Mouse (Mus musculus) thymus, adult 18-20 months (tissue): Measurements from ENCODE around the gene Cxcr1.

Experiments
- DNase-seq, 2 experiments: peaks; one replicate each; pipeline ENCODE4 v3.0.0; 2022; ENCODE audit warnings: mixed read lengths in 2 of 2

Gene Cxcr1

DNA sequence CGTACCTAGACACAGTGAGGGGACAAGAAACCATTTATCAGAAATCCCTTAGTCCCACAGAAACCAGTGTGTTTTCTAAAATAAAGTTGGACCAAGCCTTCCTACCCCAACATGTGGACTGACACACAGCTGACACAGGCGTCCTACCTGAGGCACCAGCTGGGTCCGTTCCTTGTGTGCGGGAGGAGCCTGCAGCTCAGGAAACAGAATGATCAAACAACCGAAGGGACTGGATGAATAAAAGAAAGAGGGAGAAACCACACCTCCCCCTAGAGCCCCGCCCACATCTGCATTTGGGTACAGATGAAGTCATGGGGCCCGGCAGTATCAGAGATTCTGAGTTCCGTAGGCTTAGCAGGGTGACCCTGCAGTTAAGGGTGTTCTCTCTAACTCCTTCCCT, at the start of gene Cxcr1:
Gene Cxcr1 (minus strand): TSS at position 187 of the 400 bp plus-strand sequence.
- DNase-seq = no peak

DNA sequence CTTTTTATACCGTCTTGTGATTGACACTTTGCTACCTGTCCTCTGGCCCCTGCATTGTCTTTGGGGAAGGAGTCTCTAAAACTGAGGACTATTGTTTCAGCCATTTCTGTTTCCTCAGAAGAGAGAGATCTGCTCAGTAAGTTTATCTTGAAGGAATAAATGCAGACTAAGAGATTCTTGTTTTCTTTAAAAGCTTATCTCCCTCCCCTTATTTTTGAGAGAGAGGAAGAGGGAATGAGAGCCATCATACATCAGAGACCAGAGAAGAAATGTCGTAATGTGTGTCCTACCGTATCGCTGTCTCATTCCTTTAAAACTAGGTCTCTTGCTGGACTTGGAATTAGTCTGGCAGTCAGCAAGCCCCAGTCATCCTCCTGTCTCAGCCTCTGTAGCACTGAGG, 46.4 kb upstream of the Cxcr1 start:
- DNase-seq = no peak

GRCm38 (mm10) chr1:74240311-74240710, 45.9 kb upstream of the Cxcr1 start:
- no peak for DNase-seq

DNA sequence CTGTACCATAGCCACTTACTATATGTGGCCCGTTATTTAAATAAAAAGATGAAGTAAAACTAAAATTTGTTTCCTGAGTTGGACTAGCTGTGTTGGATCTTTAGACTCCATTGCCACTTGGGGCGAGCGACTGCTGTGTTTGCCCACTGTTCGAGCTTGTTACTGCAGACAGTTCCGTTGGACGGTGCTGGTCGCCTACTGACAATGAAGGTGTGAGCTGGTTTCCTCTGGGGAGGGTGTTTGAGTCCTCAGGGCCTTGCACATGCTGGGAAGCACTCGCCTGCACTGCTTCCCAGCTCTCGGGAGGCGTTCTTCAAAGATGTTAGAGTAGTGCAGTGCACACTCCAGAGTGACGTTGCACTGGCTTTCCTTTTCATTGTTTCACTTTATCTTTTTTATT, 45.2 kb upstream of the Cxcr1 start:
- no peak for DNase-seq

GRCm38 (mm10) chr1:74239162-74239561, 44.7 kb upstream of the Cxcr1 start:
- no peak for DNase-seq

DNA sequence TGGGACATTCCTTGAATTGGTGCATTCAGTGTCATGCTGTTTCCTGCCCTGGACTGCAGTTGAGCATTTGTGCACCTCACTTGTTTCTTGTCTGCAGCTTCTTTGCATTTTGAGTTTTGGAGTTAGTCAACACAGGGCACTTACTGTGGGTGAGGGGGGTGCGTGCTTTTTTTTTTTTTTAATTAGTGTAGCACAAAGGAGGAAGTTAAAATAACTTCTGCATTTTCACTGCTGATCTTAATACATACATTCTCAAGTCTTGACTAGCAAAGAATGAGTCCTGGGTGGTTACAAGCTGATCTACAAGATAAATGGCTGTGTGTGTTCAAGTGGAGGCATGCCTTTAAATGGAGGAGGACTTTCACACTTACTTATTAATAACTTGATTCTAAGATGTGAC, 43.7 kb upstream of the Cxcr1 start:
- DNase-seq = no peak

DNA sequence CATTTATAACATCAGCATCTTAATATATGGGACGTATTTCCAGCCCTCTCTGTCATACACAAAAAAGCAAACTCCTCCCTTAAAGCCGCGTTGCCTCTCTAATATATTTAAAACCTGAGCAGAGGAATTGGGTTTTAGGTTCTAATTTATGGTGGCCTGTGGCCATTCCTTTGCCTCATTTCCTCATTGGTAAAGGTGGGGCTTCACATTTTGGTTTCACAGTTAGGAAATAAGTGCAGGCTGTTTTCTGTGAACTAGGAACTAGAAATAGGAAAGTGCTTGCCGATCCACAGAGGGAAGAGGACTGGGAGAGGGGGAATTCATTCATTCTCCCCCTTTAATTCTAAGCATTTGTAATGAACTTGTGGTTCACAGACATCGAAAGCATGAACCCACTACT, 43.2 kb upstream of the Cxcr1 start:
- DNase-seq = no peak

- peak in 1 of 2 experiments; percentile 54 for DNase-seq
These were observed 42.3 kb upstream of the Cxcr1 start for GRCm38 (mm10) chr1:74236590-74237317.

GRCm38 (mm10) chr1:74235938-74236589, 41.6 kb upstream of the Cxcr1 start, which contains the start of gene Arpc2:
Gene Arpc2 (plus strand): TSS chr1:74236084.
- DNase-seq = peak; percentile 95 to 96

DNA sequence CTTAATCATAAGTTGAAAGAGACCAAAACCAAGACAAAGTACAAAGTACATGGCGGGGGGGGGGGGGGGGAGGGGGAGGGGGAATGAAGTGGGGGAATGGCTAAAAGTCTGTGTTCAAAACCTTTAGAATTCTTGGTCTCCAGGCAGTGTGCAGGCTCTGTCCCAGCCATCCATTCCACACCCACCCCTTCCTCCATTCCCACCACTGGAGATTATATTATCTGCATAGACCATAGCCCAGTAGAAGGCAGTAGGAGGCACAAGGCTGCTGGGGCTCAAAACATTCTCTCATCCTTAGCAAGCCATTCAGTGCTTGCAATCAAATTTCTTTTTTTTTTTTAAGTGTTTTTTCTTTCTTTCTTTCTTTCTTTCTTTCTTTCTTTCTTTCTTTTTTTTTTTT, 36.6 kb upstream of the Cxcr1 start:
- DNase-seq = no peak

- DNase-seq = no peak
These were observed 35.5 kb upstream of the Cxcr1 start for GRCm38 (mm10) chr1:74229942-74230341.

DNA sequence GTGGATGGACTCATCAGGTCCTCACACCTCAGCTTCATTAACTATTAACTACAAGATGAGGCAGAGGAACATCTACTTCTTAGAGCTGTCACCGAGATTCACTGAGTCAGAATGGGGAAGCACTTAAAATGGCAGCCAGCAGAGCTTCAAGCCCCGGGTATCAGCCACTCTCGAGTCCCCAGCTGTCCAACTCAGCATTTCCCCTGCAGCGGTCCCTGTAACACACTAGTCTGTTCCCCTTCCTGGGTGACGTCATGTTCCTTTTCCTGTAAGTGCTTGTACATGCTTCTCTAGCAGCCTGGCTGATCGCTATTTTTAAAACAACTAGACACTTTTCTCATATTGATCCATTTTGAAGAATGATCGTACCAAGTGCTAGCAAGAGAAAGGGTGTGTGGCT, 32.9 kb upstream of the Cxcr1 start:
- peak; percentile 49 to 73 for DNase-seq

GRCm38 (mm10) chr1:74219922-74220321, 25.5 kb upstream of the Cxcr1 start:
- no peak for DNase-seq

DNA sequence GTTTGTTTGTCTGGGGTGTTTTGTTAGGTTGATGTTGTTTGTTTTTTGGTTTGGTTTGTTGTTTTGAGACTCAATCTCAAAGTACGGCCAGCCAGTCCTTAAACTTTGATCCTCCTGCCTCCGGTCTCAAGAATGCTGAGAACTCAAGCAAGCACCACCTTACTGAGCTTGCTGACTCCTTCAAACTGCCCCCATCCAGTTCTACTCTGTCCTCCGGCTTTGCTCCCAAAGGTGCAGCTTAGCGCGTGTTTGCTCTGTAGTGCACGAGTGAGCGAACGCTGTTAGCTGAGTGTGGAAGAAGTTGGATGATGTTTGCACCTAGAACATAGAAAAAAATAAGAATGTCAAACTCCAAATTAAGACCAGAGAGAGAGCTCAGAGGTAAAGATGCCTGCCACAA, 14.5 kb upstream of the Cxcr1 start:
- no peak for DNase-seq

DNA sequence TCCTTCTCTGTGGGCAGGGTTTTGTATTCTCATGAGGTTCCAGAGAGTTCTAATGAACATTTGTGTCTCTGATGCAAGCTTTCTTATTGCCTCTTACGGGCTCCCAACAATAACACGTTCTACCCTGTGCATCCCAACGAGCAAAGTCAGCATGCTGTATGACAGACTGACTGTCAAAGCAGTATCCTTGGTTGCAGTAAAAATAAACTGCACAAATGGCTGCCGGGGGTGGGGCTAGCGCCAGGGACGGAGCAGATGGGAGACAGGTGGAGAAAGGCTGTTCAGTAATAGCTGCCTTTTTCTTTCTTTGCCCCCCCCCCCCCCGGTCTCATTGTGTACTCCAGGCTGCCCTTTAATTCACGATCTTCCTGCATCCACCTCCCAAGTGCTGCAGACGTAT, 13.5 kb upstream of the Cxcr1 start:
- DNase-seq = no peak

DNA sequence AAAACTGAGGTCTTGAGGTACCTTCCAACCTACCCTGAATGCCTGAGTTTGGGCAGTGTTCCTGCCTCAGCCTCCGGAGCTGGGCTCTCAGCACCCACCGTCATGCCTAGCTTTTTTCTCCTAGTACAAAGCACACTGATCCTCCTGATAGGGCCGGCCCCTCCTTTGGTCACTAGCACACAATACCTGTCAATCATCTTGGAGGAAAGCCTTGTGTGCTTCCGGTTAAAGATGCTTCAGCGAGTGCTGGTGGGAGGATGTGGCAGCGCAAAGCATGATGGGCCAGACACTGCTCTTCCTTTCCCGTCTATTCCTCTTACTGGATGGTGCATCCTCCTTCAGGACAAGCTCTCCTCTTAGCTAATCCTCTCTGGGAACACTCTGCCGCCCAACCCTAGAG, 12.2 kb upstream of the Cxcr1 start:
- no peak for DNase-seq

- no peak for DNase-seq
These were observed 11.4 kb upstream of the Cxcr1 start for GRCm38 (mm10) chr1:74205881-74206280.

GRCm38 (mm10) chr1:74203457-74203856, 9.0 kb upstream of the Cxcr1 start:
- DNase-seq = no peak

- no peak for DNase-seq
These were observed 6.8 kb upstream of the Cxcr1 start for GRCm38 (mm10) chr1:74201048-74201844.

GRCm38 (mm10) chr1:74199046-74199445, 4.6 kb upstream of the Cxcr1 start:
- no peak for DNase-seq

- no peak for DNase-seq
These were observed 3.5 kb upstream of the Cxcr1 start for GRCm38 (mm10) chr1:74197726-74198470.

DNA sequence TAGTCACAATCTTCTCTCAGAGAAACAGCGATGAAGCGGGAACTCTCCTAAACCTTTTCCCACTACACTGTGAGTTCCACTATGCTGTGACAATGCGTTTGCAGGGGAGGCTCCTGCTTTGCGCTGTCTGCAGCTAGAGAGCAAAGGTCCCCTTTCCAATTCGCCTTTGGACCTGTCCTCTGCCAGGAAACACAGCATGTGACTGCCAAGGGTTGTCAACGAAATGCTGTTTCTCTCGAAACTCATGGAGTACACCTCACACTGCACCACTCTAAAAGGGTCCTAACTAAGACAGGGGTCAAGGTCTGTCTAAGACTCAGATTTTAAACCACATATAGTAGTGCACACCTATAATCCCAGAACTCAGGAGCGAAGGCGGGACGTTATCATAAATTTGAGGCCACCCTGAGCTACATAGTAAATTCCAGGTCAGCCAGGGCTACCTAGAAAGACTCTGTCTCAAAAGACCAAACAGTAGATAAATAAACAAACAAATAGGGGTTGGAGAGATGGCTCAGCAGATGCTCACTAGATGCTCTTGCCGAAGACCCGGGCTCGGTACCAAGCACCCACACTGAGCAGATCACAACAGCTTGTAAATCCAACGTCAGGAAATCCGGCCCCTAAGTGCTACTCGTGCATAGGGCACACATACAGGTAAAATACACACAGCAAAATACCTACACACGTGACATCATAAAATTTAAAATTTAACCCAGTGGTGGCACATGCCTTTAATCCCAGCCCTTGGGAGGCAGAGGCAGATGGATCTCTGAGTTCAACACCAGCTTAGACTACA, 2.4 kb upstream of the Cxcr1 start:
- no peak for DNase-seq
